Mouse (Mus musculus) CH12.LX (cell line): ENCODE results near the gene Fig4. TPM values are rescaled to one million over a fixed set of nuclear protein-coding genes. Genes with fewer than 3 reads are reported as not detected.

ENCODE experiments used
- DNase-seq: peaks from one replicate; pipeline ENCODE4 v3.0.0-alpha.2; 2013; ENCODE audit errors: extremely low read depth
- H3K27ac ChIP-seq: 2 replicates; pipeline ENCODE4 v1.5.1; 2012; ENCODE audit warnings: low read depth, mild to moderate bottlenecking, control low read depth, moderate library complexity; ENCODE audit not compliant: insufficient read depth
- H3K27me3 ChIP-seq: replicated peaks from 2 replicates; pipeline ENCODE3; 2012; ENCODE audit warnings: inconsistent platforms
- H3K36me3 ChIP-seq, 2 experiments: replicated peaks in 1 of 2; 2 replicates each; pipeline versions ENCODE3 to v1.6.1; 2012; ENCODE audit warnings: inconsistent platforms in 1 of 2, low read length in 1 of 2, mild to moderate bottlenecking in 1 of 2, mixed read lengths in 1 of 2, moderate library complexity in 1 of 2; ENCODE audit not compliant: control insufficient read depth in 1 of 2, insufficient read depth in 1 of 2
- H3K4me1 ChIP-seq, 2 experiments: 2 replicates each; pipeline ENCODE4 v1.6.1; 2012; ENCODE audit warnings: inconsistent platforms in 1 of 2, moderate library complexity in 1 of 2; ENCODE audit not compliant: insufficient read depth in 2 of 2, control insufficient read depth in 1 of 2
- H3K4me2 ChIP-seq: 2 replicates; pipeline ENCODE4 v1.6.1; 2012; ENCODE audit warnings: low read depth, mild to moderate bottlenecking, control low read depth; ENCODE audit not compliant: poor library complexity, insufficient read depth, severe bottlenecking
- H3K4me3 ChIP-seq, 3 experiments: fragments of 150-350 bp in 1 of 3; sonication (generic) in 1 of 3; replicated peaks in 1 of 3; 2 replicates each; pipeline versions ENCODE3 to v1.5.1; 2011 to 2012; ENCODE audit warnings: low read depth in 2 of 3, low read length in 2 of 3, mild to moderate bottlenecking in 2 of 3, moderate library complexity in 2 of 3, control low read depth in 1 of 3, improper control_type of control experiment in 1 of 3, inconsistent platforms in 1 of 3, mixed read lengths in 1 of 3; ENCODE audit not compliant: poor library complexity in 1 of 3
- H3K79me2 ChIP-seq: replicated peaks from 2 replicates; pipeline ENCODE4 v1.6.1; 2012; ENCODE audit warnings: mild to moderate bottlenecking, moderate library complexity; ENCODE audit not compliant: control insufficient read depth, poor library complexity, insufficient read depth, severe bottlenecking; ENCODE audit errors: extremely low read depth
- H3K9ac ChIP-seq: 2 replicates; pipeline ENCODE4 v1.6.1; 2012; ENCODE audit warnings: low read depth, mild to moderate bottlenecking, control low read depth, moderate library complexity; ENCODE audit not compliant: insufficient read depth
- H3K9me3 ChIP-seq: replicated peaks from 2 replicates; pipeline ENCODE3; 2012; ENCODE audit warnings: low read length, inconsistent platforms, mixed read lengths
- CHD1 ChIP-seq: IDR thresholded peaks from 2 replicates; pipeline ENCODE4 v1.6.1; 2012; ENCODE audit warnings: low read depth, low read length, improper control_type of control experiment, inconsistent platforms
- CTCF ChIP-seq, 2 experiments: IDR thresholded peaks in 1 of 2; conservative IDR thresholded peaks in 1 of 2; 2 replicates each; pipeline ENCODE4 v1.5.1; 2011 to 2012; ENCODE audit warnings: low read depth in 2 of 2, low read length in 2 of 2, improper control_type of control experiment in 1 of 2, inconsistent platforms in 1 of 2, mild to moderate bottlenecking in 1 of 2, moderate library complexity in 1 of 2
- E2F4 ChIP-seq: IDR thresholded peaks from 2 replicates; pipeline ENCODE4 v1.6.1; 2011; ENCODE audit warnings: low read depth, low read length, improper control_type of control experiment; ENCODE audit not compliant: insufficient replicate concordance
- ELF1 ChIP-seq: IDR thresholded peaks from 2 replicates; pipeline ENCODE4 v1.6.1; 2014; ENCODE audit warnings: low read depth, mild to moderate bottlenecking, inconsistent platforms, low read length, improper control_type of control experiment
- EP300 ChIP-seq: IDR thresholded peaks from 2 replicates; pipeline ENCODE4 v1.6.1; 2011; ENCODE audit warnings: low read length, improper control_type of control experiment
- GABPA ChIP-seq: IDR thresholded peaks from 2 replicates; pipeline ENCODE4 v1.6.1; 2012; ENCODE audit warnings: low read depth, low read length, improper control_type of control experiment, inconsistent platforms; ENCODE audit not compliant: insufficient replicate concordance
- HCFC1 ChIP-seq: IDR thresholded peaks from 2 replicates; pipeline ENCODE4 v1.6.1; 2012; ENCODE audit warnings: low read depth, mild to moderate bottlenecking, inconsistent platforms, low read length, improper control_type of control experiment
- MAFK ChIP-seq: IDR thresholded peaks from 2 replicates; pipeline ENCODE4 v1.6.1; 2011; ENCODE audit warnings: low read length, improper control_type of control experiment; ENCODE audit not compliant: insufficient replicate concordance
- MEF2A ChIP-seq: IDR thresholded peaks from 2 replicates; pipeline ENCODE4 v1.6.1; 2014; ENCODE audit warnings: low read depth, mild to moderate bottlenecking, inconsistent platforms, low read length, improper control_type of control experiment, borderline replicate concordance
- PAX5 ChIP-seq: IDR thresholded peaks from 2 replicates; pipeline ENCODE4 v1.6.1; 2012; ENCODE audit warnings: low read length, inconsistent platforms, mixed read lengths
- RAD21 ChIP-seq: IDR thresholded peaks from 2 replicates; pipeline ENCODE4 v1.6.1; 2011; ENCODE audit warnings: low read depth, mild to moderate bottlenecking, low read length, improper control_type of control experiment, moderate library complexity
- RCOR1 ChIP-seq: conservative IDR thresholded peaks from 2 replicates; pipeline ENCODE4 v1.6.1; 2012; ENCODE audit warnings: low read depth, mild to moderate bottlenecking, inconsistent platforms, low read length, improper control_type of control experiment
- SMC3 ChIP-seq: IDR thresholded peaks from 2 replicates; pipeline ENCODE4 v1.6.1; 2011; ENCODE audit warnings: low read depth, low read length, improper control_type of control experiment
- TCF12 ChIP-seq: IDR thresholded peaks from 2 replicates; pipeline ENCODE4 v1.6.1; 2014; ENCODE audit warnings: low read depth, mild to moderate bottlenecking, inconsistent platforms, low read length, improper control_type of control experiment
- UBTF ChIP-seq: IDR thresholded peaks from 2 replicates; pipeline ENCODE4 v1.6.1; 2012; ENCODE audit warnings: low read depth, mild to moderate bottlenecking, inconsistent platforms, low read length, improper control_type of control experiment, moderate library complexity
- USF2 ChIP-seq: conservative IDR thresholded peaks from 2 replicates; pipeline ENCODE4 v1.6.1; 2011; ENCODE audit warnings: low read depth, low read length, improper control_type of control experiment
- ZC3H11A ChIP-seq: IDR thresholded peaks from 2 replicates; pipeline ENCODE4 v1.6.1; 2012; ENCODE audit warnings: low read depth, mild to moderate bottlenecking, inconsistent platforms, low read length, improper control_type of control experiment
- ZMIZ1 ChIP-seq: IDR thresholded peaks from 2 replicates; pipeline ENCODE4 v1.6.1; 2012; ENCODE audit warnings: low read depth, mild to moderate bottlenecking, inconsistent platforms, low read length, improper control_type of control experiment
- ZNF384 ChIP-seq: IDR thresholded peaks from 2 replicates; pipeline ENCODE4 v1.6.1; 2012; ENCODE audit warnings: low read depth, low read length, improper control_type of control experiment, inconsistent platforms
- dilution Hi-C: fragments of 300-500 bp; cut with MboI; formaldehyde crosslinking; loops from 2 replicates; pipeline ENCODE4 v1.14.3; 2020; ENCODE audit warnings: low sequenced_read_pairs; ENCODE audit not compliant: extremely low pct_unique_long_range_greater_than_20kb, extremely low pct_ligation_motif_present
- in situ Hi-C: fragments of 300-500 bp; cut with MboI; formaldehyde crosslinking; loops from 3 replicates; pipeline ENCODE4 v1.14.3; 2019; ENCODE audit warnings: low sequenced_read_pairs, low pct_ligation_motif_present, low pct_unique_long_range_greater_than_20kb, mixed read lengths
- polyA plus RNA-seq: library from polyadenylated mRNA; unstranded; fragments of >175 nt; gene quantifications from 2 replicates; pipeline ENCODE4 v1.2.1, GENCODE M21; 2012; ENCODE audit warnings: low read depth; ENCODE audit not compliant: insufficient read length
- total RNA-seq, 2 experiments: library from RNA; depleted of rRNA; stranded (reverse); fragments of 300-350 nt in 1 of 2; fragments of >200 nt in 1 of 2; gene quantifications; 2 replicates each; pipeline ENCODE4 v1.2.3; 2012 to 2014

Gene Fig4
- total and polyA plus RNA-seq, 3 experiments: 22.6 to 39.6 (median 35.4) TPM

GRCm38 (mm10) chr10:41341346-41341745 lies 38.3 kb upstream of the Fig4 start:
- in situ Hi-C loops: no loop called here
- no peak overlapping the region for H3K9ac ChIP-seq
- TF ChIP-seq ELF1: no peak
- TF ChIP-seq RCOR1: no peak
- no peak for TF ChIP-seq MAFK
- no peak for TF ChIP-seq SMC3
- TF ChIP-seq ZC3H11A: no peak
- TF ChIP-seq E2F4: no peak
- TF ChIP-seq ZMIZ1: no peak
- TF ChIP-seq UBTF: no peak
- TF ChIP-seq CHD1: no peak
- TF ChIP-seq USF2: no peak
- no peak for TF ChIP-seq GABPA
- TF ChIP-seq HCFC1: no peak
- no peak for TF ChIP-seq EP300
- no peak for TF ChIP-seq PAX5
- TF ChIP-seq, all 38 proteins: peak for 0
- no peaks in the 10 kb centered on the region for H3K79me2 ChIP-seq
- H3K4me2 ChIP-seq: no peak overlapping the region
- H3K36me3 ChIP-seq: no peaks in the 10 kb centered on the region
- DNase-seq: no peak
- H3K9me3 ChIP-seq: no peaks in the 10 kb centered on the region
- no peak overlapping the region for H3K4me3 ChIP-seq
- no peaks in the 10 kb centered on the region for H3K27me3 ChIP-seq
- H3K27ac ChIP-seq: no peak overlapping the region
- dilution Hi-C loops: no loop called here
- peaks cover 0 to 2% of the 10 kb centered on the region in 2 experiments; a peak in 1 of 4 replicates for H3K4me1 ChIP-seq

- in situ Hi-C loops: no loop called here
- no peaks in the 10 kb centered on the region for H3K79me2 ChIP-seq
- H3K27me3 ChIP-seq: no peaks in the 10 kb centered on the region
- dilution Hi-C loops: no loop called here
- H3K4me1 ChIP-seq: peaks cover 2 to 41% of the 10 kb centered on the region in 2 experiments; a peak in 3 of 4 replicates
- peak overlapping the region; percentile 22; the same call in 1 of the 2 replicates for H3K4me2 ChIP-seq
- H3K9me3 ChIP-seq: no peaks in the 10 kb centered on the region
- no peak overlapping the region for H3K9ac ChIP-seq
- peak; percentile 83 for DNase-seq
- H3K27ac ChIP-seq: no peak overlapping the region
- peak; percentile 61; the same call in 1 of the 2 replicates for TF ChIP-seq MAFK
- TF ChIP-seq GABPA: no peak
- no peak for TF ChIP-seq ZC3H11A
- peak; percentile 53 for TF ChIP-seq RAD21
- peak; percentile 15; the same call in 1 of the 2 replicates for TF ChIP-seq HCFC1
- TF ChIP-seq MEF2A: peak; percentile 54; the same call in 1 of the 2 replicates
- peak; percentile 53 for TF ChIP-seq SMC3
- 0 out of 2 replicates have a peak, but pooled peaks have one; percentile 16 for TF ChIP-seq EP300
- TF ChIP-seq CTCF (conservative IDR thresholded peaks at IDR 0.05 in 1 of 2, IDR thresholded peaks at IDR 0.05 in 1 of 2; ENCODE audit: low read depth in 2 of 2, low read length in 2 of 2): peak in 1 of 2 experiments; percentile 59; a peak in 3 of 4 replicates
- TF ChIP-seq TCF12: 0 out of 2 replicates have a peak, but pooled peaks have one; percentile 19
- TF ChIP-seq ELF1: peak; percentile 45
- no peak for TF ChIP-seq ZNF384
- H3K4me3 ChIP-seq: no peak overlapping the region
- no peaks in the 10 kb centered on the region for H3K36me3 ChIP-seq
Observed at GRCm38 (mm10) chr10:41332533-41333043, 29.5 kb upstream of the Fig4 start.
